Mouse (Mus musculus): Measurements from ENCODE around the gene Apoc3.

Apoc3 gene

DNA sequence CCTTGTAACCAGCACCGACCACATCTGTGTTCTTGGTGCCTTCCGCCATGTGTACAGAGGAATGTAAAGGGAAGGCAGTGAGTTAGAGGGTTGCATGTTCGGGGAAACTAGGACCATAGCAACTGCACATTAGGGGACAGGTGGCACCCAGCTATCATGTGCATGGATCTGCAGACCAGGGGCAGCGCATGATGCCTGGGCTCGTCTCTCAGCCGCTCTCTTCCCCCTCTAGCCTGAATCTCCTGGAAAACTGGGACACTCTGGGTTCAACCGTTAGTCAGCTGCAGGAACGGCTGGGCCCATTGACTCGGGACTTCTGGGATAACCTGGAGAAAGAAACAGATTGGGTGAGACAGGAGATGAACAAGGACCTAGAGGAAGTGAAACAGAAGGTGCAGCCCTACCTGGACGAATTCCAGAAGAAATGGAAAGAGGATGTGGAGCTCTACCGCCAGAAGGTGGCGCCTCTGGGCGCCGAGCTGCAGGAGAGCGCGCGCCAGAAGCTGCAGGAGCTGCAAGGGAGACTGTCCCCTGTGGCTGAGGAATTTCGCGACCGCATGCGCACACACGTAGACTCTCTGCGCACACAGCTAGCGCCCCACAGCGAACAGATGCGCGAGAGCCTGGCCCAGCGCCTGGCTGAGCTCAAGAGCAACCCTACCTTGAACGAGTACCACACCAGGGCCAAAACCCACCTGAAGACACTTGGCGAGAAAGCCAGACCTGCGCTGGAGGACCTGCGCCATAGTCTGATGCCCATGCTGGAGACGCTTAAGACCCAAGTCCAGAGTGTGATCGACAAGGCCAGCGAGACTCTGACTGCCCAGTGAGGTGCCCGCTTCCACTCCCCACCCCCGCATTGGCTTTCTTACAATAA lies 5.6 kb downstream of the Apoc3 start:
- peak; percentile 25 to 31 for DNase-seq

- no peak for DNase-seq
These were observed 6.9 kb downstream of the Apoc3 start, which contains the start of gene Apoa1 for GRCm38 (mm10) chr9:46228491-46228890. Gene Apoa1, plus strand, starts transcription at chr9:46228580.

DNA sequence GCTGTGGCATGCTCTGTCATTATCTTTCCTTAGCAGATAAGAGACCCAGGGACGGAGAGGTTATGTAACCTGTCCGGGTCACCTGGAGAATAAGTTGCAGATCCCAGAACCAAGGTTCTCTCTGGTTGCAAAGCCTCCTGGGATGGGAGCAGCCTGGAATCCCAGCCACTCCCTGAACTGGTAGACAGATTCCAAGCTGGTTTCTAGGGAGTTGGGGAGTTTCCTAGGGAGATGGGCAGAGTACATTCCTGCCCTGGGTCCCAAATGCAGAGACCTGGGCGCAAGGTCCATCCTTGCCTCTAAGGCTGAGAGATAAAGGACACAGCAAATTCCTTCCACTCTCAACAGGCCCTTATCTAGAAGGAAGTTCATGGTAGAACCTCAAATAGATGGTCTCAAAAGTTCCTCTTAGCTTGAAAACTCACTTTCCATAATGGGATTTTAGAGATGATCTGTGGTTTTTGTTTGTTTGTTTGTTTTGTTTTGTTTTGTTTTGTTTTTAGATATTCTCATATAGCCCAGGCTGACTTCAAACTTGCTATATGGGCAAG lies 8.3 kb downstream of the Apoc3 start:
- DNase-seq = no peak

GRCm38 (mm10) chr9:46224945-46225660 lies 10.3 kb downstream of the Apoc3 start:
- no peak for DNase-seq

DNA sequence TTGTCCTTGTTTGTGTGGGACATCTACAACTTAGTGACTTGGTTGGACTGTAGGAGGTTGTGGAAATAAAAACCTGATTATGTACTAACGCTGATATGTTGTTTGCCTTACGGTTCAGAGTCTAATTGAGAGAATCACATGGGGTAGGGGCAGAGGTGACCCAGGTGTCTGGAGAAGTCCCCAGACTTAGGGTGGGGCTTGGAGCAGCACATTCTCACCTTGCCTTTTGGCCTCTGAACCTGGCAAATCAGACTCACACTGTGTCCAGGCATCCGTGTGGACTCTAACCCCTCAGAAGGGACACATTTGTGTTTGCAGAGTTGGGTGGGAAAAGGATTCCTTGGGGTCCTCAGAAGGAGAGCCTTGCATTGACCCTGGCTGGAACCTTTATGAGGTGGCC lies 11.3 kb downstream of the Apoc3 start:
- DNase-seq = no peak

- DNase-seq = no peak
These were observed 12.3 kb downstream of the Apoc3 start for GRCm38 (mm10) chr9:46223090-46223489.

- DNase-seq = no peak
These were observed 17.3 kb downstream of the Apoc3 start for GRCm38 (mm10) chr9:46218176-46218575.

- DNase-seq = no peak
These were observed 18.5 kb downstream of the Apoc3 start for GRCm38 (mm10) chr9:46216744-46217470.

DNA sequence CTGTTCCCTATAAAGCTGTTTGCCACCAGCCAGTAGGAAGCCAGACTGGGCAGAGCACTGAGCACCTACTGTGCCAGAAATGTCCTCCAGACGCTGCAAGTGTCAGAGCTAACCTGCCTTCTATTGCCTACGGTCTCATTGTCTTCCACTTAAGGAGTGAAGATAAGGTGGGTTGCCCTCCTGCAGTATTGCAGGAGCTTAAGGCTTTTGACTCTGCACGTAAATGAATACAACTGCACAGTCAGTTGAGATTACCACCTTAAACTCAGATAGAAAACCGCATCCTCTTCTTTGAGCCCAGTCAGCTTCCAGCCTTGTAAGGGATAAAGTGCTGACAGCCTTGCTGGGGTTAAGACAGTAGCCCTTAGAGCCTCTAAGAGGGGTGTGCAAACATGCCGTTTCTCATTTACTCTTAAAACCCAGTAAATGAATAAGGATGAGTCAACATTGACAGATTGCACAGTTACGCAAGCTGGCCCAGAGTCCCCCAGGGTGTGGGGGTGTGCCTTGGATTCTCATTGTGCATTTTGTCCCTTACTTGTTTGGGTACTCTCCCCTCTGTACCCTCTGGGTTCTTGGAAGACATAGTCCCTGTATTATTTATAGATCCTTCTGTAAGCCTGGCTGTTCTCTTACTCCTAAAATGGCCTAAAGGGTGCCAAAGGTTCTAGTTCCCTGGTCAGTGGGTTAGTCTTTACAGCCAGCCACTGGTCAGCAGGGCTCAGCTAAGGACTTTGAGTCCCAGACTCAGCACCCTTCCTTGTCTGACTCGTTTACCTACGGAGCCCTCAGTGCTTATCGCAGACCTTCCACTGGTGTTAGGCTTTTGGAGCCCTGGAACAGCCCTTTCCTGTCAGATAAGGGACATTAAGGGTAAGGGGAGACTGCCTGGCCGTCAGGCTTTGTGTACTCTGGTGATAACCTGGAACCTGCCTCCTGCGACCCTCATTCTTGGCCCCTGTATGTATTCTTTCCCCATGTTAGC lies 19.8 kb downstream of the Apoc3 start:
- DNase-seq = no peak

DNA sequence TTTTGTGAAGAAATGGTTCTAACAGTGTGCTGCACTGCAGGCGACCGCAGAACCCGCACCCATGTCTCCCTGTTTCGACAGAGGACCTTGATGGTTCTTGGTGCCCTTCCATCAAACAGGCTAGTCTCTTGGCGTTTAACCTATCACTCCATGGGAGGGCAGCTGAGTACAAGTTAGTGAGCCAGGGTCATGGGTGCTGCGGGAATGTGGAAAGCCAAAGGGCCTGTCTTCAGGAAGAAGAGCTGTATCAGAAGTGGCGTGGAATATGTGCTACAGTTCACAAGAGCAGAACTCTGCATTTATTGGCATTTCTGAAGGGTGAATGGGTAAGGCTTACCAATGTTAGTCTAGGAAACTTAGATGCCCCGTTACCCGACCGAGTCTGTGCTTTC lies 20.5 kb downstream of the Apoc3 start:
- no peak for DNase-seq

GRCm38 (mm10) chr9:46214276-46214675 lies 21.2 kb downstream of the Apoc3 start:
- no peak for DNase-seq

GRCm38 (mm10) chr9:46210473-46210872 lies 25.0 kb downstream of the Apoc3 start:
- DNase-seq = no peak

DNA sequence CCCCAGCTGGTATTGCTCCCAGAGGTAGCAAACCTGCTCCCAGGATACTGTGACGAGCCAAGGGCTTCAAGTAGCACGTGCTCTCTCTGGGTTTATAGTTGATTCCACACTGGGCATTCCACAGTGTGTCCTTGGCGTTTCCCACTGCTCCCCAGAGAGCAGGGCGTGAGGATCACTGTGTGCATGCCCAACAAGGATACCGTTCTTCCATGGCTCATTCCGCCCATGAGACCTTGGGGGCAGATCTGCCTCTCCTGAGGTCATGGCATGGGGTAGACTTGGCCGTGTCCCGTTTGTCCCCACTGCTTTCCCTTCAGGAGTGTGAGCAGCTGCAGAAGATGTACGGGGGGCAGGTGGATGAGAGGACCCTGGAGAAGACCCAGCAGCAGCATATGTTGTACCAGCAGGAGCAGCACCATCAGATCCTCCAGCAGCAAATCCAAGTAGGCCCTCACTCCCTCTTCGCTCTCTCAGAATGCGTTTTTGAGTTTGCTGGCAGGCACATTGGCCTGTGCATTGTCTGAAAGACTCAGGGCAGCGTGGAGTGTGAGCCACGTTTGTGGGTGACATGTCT lies 26.9 kb downstream of the Apoc3 start:
- DNase-seq = no peak

DNA sequence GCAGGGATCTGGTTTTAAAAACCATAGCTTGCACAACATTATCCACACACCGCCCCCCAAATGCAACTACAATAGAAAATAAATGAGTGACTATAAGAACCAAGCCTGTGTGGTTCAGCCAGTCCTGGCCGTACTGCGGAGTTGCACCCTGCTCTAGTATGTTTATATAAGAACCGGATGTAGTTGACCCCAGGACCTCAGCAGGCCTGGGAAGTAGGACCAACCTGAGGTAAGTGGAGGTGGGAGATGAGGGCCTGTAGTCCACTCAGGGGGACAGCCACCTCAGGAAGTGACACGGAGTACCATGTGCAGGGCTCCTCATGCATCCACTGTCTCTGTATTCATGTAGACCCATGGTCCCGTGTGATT lies 28.0 kb downstream of the Apoc3 start:
- no peak for DNase-seq

GRCm38 (mm10) chr9:46206834-46207500 lies 28.5 kb downstream of the Apoc3 start:
- DNase-seq = no peak

DNA sequence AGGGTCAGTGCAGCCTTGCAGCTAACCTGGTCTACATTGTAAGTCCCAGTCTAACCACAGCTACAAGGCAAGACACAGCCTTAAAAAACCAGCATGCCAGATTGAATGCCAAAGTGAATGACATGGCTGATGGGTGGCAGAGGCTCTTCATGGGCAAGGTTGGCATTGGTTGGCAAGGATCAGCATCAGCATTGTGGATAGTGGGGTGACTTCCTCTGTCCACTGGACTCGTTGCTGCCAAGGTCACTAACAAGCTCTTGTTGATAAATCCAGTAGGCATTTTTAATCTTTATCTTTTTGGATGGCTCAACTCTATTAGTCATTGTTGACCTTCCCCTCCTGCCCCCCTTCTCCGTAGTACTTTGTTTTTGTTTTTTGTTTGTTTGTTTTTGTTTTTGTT lies 35.8 kb downstream of the Apoc3 start:
- DNase-seq = no peak

GRCm38 (mm10) chr9:46198936-46199335 lies 36.5 kb downstream of the Apoc3 start:
- DNase-seq = no peak

GRCm38 (mm10) chr9:46198461-46198860 lies 37.0 kb downstream of the Apoc3 start:
- DNase-seq = no peak

GRCm38 (mm10) chr9:46196699-46197169 lies 38.7 kb downstream of the Apoc3 start:
- DNase-seq = no peak

GRCm38 (mm10) chr9:46194809-46195208 lies 40.6 kb downstream of the Apoc3 start:
- no peak for DNase-seq

- DNase-seq = no peak
These were observed 42.8 kb downstream of the Apoc3 start for GRCm38 (mm10) chr9:46192642-46193041.
